Mouse (Mus musculus) R1 (cell line): ENCODE measurements around the gene Tmprss13.

Experiments used
- DNase-seq: peaks from one replicate; pipeline ENCODE4 v3.0.0-alpha.2; 2018; ENCODE audit warnings: low read depth, low spot score

The Tmprss13 gene

DNA sequence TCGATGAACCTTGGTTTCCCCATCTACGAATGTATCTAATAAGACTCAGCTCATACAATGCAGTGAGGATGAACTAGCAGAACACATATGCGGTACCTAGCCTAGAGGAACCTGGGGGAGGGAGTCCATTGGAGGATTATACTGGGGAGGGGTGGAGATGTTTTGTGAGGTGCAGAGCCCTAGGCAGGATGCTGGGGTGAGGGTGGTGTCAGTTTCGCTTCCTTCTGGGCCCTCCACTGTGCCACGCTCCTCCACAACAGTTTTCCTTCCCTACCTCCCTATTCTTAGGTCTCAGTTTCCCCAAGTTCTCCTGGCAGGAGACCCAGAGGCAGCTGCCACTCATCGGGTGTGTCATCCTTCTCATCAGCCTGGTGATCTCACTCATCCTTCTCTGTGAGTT, 10.7 kb downstream of the Tmprss13 start:
- DNase-seq, result no peak

DNA sequence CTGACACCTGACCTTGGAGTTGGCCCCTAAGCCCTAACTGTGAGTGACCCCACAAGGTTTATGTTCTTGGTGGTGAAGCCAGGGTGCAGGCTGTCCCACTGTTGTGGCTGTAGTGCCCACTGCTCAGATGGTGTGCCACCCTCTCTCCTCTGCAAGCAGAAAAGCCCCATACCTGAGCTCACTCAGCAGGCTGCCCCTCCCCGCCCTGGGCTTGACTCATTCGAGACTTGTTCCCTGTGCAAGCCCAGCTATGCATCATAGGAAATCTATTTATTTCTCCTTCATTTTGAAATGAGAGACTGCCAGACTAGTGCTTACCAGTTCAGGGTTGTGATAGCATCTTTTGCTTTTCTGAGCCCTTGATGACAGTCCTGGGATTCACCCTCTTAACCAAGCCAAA, 18.5 kb downstream of the Tmprss13 start:
- DNase-seq, result no peak

DNA sequence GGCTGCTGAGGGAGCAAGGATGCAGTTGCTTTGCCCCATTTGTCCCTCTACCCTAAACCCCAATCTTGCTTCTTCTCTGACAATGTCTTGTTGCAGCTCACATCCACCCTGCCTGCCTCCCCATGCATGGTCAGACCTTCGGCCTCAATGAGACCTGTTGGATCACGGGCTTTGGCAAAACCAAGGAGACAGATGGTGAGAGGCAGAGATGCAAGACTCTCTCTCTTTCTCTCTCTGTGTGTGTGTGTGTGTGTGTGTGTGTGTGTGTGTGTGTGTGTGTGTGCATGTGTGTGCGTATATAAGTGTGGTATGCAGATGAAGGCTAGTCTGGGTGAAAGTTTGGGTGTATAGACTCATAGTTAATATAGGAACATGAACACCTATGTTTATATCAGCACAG, 24.2 kb downstream of the Tmprss13 start:
- no peak for DNase-seq

DNA sequence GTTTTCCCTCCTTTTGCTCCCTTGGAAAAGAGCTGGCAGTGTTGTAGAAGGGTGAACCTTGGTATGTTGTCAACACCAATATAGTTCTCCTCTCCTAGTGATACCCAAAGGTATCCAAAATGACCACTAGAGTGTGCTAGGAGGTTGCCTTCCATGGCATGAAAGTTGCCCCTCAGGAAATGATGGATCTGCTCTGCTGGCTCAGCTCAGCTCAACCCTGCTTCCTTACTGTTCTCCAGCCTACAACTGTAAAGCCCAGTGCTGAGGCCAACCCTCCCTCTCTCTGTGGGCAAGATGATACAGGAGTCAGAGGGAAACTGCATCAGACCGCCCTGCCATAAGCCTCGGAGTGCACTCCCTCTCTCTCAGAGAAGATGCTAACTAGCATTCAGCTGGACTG, 26.6 kb downstream of the Tmprss13 start:
- peak; percentile 51 for DNase-seq

DNA sequence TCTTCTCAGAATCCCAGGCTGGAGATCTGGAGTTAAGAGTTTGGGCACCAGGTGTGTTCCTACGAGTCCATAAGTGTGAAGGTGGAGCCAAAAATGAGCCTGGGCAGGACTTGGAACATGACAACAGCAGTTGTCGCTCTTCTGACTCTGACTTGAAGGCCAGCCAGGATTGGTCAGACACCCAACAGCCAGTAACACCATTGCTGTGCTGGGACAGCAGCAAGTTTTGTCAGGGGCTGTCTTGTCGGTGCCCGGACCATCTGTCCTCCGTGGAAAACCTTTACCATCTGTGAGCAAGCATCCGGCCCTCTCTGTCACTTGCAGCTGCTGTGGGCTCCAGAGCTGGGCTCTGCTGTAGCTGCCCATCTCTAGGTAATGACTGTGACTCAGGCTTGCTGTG, 27.4 kb downstream of the Tmprss13 start:
- no peak for DNase-seq

DNA sequence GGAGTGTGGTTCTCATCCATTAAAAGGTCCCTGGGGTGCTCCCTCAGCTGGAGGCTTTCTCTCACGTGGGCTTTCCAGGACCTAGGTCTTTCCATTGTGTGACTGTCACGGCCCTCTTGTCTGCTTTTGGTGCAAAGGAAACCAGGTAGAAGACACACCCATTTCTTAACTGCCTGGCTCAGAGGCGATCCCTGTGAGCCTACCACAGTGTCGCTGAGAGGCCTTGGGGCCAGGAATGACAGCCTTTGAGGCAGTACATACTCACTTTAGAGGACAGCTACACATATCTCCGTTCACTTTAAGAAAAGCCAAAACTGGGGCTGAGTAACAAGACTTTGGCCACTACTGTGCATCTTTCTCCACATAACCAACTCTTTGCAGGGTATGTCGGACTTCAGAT, 29.7 kb downstream of the Tmprss13 start:
- peak; percentile 43 for DNase-seq

DNA sequence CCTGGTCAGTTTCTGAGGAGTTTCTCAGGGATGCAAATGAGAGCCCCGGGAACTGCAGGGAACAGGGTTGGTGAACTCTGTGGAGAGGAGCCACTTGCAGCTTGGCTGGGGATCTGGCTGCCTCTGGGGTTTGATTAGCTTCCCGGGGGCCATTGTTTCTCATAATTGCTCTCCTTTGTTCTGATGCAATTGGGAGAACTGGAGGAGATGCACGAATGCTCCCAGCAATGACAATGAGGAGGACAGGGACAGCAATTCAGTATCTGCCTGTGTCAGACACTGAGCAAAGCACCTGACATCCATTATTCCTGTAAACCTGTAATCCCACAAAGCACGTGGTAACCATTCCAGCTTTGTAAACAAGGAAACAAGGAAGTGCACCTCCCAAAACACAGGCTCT, 30.3 kb downstream of the Tmprss13 start:
- DNase-seq, result peak; percentile 97

DNA sequence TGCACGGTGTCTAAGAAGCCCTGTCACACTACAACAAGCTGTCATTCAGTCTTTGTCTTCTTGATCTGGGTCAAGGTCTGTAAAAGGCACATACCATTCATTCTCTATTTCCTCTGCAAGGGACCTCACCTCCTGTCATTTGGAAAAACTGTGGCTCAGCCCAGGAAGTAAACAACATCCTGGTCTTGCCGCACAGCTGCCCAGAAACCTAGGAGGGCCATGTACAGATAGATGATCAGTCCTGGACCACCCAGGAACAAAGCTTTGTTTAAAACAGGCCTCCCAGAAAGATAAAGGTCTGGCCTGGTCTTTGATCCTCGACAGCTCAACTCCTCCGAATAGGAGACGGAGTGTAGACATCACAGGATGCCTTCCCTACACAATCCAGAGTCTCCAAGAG, 31.0 kb downstream of the Tmprss13 start:
- DNase-seq, result peak; percentile 89

DNA sequence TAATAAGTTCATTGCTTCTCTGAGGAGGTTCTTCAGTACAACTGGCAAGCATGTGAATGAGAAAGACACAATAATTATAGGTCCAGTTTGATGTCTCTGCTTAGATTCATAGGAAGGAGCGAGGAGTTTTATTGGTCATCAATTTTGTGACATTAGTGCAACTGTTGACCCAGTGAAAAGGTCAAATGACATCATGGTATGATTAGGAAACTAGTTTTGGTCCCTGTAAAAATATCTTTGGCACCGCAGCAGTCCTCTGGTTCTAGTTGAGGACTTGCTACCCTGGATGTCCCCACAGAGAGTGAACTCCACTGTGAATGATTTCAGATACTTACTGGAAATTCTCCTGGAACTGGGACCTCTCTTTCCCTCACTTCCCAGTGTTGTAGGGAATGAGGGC, 36.3 kb downstream of the Tmprss13 start:
- no peak for DNase-seq

DNA sequence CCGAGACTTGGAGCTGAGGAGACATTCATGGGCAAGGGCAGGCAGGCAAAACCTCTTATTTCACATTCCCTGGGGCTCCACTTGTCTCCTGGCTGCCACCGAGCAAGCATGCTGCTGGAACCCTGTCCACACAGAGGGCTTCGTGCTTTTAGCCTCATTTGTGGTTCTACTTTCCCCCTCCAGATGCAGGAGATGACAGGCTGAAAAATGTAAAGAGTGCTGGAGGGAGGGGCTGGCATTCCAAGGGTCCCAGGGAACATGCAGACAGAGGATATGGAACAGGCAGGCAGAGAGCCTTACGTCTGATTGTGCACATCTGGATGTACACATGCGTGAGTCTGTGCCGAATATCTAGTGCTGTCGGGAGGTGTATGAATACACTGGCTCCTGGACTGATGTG, 39.5 kb downstream of the Tmprss13 start:
- no peak for DNase-seq

DNA sequence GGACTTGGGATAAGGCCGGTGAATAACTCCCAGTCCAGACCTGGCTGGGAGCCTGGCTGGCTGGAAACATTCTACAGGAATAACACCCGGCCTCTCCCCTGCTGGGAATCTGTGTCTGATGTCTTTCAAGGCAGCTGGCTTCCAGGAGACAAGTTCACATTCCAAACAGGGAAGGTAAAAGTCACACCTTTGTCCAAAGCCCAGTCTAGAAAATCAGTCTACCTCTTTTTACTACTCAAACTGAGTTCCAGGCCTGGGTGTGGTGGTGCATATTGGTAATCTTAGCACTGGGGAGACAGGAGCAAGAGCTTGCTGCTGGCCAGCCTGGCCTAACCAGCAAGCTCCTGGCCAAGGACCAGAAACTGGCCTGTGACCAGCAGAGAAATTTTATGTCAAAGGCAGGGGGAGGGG, 43.2 kb downstream of the Tmprss13 start:
- DNase-seq, result peak; percentile 96

DNA sequence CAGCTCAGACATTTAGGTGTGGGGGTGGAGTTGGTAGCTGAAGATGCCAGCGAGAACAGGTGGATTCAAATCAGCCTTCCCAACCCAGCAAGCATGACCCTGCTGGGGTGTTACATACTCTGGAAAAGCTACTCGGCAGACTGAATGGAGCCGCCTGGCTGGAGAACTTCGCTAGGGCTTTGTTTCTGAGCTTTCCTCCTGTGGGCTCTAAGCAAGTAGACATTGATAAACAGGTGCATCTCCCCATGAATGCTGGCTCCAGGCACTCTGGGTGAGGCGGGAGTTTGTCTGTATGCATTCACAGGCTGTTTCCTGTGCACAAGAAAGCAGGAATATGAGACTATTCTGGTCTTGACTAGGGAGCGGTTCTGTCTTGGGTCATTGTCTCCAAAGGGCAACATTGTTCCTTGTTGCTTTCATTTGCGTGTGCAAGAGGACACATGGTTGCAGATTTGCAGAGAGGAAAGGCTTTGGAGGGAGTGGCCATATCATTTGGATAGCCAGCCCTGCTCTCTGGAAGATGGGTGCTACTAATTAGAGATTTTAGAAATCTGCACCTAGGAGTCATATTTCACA, 44.8 kb downstream of the Tmprss13 start:
- DNase-seq, result peak; percentile 51

DNA sequence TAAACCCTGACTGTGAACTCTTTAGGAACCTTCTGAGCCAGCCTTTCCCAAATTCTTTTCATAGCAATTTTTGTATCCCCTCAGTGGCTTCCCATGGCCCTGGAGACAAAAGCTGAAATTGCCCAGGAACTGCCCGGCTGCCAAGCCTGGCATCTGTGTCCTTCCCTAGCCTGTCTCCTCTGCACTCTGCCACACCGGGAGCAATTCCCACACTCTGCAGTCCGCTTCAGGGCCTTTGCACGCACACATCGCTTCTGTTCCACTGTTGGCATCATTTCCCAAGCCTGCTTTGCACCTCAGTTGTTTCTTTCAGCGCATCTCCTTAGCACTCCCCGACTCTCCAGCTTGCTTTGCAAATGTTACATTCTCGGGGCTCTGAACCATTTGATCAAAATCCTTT, 48.8 kb downstream of the Tmprss13 start:
- DNase-seq, result no peak

DNA sequence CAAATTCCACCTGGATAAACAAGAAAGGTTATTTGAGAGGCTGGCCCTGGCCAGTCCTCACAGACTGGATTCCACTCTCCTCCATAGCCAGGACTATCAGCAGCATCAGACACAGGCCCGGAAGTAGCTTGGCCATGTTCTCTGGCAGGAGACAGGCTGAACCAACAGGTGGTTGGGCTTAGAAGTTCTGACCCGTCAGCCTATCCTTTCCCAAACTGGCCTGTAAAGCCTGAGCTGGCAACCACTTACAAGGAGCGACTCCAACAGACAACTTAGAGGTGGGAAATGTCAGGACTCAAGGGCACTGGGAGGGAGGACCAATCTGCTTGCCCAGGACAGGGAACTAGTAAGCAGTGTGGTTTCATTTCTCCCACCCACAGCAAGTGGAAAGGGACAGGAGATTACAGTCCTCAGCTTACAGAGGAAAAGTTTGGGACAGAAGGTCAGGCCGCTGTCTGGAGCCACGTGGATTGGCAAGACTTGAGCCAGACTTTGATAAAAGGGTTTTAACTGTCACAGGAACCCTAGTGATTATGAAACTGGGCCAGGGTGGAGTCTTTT, 49.5 kb downstream of the Tmprss13 start:
- DNase-seq, result no peak

DNA sequence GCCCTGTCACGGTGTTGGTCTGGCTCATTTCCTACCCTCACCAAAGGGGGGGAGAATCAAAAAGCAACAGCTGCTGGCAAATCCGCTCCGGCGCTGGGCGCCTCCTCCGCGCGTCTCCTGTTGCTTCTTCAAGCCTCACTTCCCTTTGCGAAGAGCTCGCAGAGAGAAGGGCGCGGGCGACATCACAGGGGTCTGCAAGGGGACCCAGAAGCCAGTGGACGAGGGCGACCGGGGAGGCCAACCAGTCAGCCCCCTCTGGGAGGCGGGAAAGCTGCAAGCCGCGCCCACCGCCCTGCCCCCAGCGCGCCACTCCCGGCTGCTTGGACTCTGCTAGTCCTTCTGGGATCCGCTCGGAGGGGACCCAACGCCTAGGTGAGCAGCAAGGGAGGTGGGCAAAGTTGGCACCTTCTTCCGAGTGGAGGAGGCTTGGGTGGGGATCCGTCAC, 51.2 kb downstream of the Tmprss13 start, which contains the start of gene Fxyd6:
Gene Fxyd6, plus strand, starts transcription at position 69 of the 445 bp plus-strand sequence.
- DNase-seq, result peak; percentile 75

DNA sequence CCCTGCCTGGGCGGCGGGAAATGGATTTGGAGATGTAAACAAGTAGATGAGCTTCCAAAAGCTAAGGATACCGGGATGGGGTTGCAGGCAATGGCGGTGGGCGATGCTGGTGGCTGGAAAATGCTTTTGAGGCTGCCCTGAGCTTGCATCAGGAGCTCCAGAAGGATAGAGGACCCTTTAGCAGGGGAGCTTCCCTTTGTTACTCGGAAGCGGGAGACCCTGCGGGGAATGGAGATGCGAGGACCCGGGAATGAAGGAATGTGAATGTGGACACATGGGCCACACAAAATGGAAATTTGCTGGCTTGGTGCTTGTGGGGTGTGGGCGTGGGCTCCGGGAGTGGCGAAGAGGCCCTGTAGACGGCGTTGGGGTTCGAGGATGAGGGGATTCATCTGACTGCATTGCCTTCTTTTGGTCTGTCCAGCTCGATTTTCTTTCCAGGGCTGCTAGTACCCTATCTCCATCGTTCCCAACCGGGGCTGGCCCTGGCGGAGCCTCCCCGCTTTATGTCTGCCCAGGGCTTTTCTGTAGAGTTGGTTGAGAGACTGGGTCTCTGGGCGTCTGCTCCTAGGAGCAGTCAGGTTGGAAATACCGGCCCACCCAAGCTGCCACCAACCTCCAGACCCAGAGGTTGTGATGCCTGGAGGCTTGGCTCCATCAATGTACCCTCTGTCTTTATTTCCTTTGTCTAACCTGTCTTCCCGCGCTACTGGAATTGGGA, 51.9 kb downstream of the Tmprss13 start:
- DNase-seq, result peak; percentile 24

DNA sequence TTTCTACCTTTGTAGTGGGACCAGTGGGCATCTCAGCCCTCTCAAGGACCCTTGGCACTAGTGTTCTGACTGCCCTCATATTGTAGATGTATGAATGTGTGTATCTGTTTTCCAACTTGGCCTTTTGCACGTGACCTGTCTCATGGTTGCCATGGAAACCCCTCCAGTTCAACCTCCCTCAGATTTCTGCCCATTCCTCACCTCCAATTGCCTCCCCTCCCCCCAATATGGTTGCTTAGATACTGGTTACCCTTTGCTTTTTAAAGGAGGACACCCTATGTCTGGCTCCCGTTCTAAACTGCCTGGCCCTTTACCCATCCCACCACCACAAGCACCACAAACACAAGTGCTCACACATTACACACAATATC, 52.4 kb downstream of the Tmprss13 start:
- DNase-seq, result peak; percentile 79

DNA sequence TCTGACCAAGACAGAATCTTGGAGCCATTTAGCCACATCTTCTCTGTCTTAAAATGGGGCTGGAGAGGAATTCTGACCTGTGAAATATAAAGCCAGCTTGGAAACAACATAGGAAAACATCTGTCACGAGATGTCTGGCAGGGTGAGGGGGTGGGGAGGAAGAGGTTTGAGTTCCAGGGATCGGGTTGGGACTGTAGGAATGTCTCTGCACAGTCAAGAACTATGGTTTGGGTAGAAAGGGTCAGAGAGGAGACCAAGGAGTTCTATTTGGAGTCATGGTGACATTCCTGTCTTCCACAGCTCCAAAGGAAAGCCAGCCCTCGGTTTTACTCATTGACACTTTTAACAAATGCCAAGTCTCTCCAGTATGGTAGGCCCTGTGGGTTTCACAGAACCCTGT, 55.0 kb downstream of the Tmprss13 start:
- peak; percentile 57 for DNase-seq

DNA sequence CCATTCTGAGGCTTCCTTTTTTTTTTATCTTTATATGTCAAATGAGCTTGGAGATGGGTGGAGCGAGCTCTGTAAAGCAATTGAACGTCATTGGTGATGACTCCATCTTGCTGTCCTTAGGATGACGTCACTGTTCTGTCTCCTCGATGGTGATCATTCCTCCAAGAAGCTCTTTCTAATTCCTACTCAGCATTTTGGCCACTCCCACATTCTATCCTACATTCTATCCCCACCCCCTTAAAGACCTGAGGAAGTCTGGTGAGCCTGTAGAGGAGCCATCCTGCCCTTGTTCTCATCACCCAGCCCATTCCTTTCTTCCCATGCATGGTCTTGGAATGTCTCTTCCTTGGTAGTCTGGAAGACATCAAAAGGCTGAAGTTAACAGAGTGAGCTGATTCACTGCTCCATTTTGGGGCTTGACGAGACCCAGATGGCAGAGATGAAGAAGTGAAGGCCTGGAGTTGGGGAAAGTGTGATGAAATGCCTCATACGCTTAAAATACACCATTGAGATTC, 56.1 kb downstream of the Tmprss13 start:
- DNase-seq, result peak; percentile 94

DNA sequence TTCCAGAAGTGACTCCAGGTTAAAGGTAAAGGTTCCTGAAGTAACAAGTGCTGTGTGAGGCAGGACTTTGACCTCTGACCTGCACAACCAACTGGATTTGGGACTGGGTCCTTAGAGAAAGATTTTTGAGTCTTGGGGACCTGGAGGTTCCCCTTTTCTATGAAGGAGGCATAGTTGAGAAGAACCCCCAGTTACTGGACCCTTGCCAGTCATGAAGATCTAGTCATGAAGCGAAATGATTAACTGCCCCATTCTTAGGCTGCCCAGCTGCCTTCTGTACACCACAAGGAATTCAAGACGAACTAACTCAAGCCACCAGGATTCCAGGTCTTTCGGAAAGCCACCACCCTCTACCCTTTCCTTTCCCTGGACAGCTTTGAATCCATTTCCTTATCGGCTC, 57.5 kb downstream of the Tmprss13 start:
- DNase-seq, result no peak

DNA sequence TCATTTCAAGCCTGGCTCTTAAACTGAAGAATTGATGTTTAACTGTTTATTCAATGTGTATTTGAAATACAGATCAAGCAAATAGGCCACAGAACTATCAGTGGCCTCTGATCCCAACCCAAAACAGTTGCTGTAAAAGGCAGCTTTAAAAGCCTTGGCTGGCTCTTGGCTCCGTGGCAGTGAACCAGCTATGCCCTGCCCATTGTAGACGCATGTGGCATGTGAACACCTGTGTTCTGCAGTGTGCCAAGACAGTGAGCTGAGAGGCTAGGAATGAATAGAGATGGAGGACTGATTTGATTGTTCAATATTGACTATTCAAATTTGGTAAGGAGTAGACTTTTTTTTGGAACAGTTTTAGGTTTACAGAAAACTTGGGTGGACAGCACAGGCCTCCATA, 58.0 kb downstream of the Tmprss13 start:
- no peak for DNase-seq

DNA sequence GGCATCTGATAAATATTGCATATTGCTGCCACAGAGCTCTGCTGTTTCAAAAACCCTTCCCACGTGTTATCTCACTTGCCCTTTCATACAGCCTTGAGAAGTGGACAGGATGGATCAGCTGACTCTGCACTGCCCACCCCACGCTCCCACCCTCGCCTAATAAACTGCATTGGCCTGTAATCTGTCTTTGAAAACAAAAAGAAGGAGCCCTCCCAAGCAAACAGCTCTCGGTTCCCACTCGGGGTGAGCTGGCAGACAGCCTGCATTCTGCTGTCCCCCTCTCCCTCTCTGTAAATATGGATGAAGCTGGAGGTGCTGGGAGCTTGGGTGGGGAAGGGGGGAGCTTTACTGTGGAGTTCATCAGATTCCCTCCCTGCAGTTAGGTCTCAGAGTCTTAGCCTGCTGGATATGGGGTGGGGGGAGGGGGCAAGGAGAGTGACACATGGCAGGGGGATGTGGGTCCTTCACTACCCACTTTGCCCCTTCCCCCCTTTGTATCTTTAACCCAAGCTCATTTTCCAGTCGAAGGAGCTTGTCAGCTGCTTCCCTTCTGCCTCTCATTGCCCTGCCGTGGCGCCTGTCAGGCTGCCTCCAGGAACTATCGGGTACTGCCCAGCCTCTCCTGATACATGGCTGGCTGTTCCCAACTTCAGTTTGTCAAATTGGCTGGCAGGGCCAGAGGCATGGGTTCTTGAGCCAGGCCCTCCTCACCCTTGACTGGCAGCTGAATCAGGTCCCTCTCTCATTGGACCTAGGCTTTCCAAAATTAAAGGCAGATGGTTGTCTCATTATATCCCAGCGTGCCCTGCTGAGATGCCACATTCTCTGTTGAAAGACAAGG, 61.7 kb downstream of the Tmprss13 start:
- no peak for DNase-seq
